Mouse (Mus musculus) embryo, embryonic 10 days (tissue): ENCODE results near the gene P4ha3.
A peak's percentile ranks its signal among the peaks of the same experiment; 100 is the strongest.
"Not testable (repeated sequence)": the region's sequence is repeated elsewhere in the genome, so short reads cannot be mapped to it uniquely, and the experiment has no call there.

ENCODE experiments used
- DNase-seq: peaks from one replicate; pipeline ENCODE4 v3.0.0-alpha.2; 2015; ENCODE audit warnings: low spot score

P4ha3 gene

DNA sequence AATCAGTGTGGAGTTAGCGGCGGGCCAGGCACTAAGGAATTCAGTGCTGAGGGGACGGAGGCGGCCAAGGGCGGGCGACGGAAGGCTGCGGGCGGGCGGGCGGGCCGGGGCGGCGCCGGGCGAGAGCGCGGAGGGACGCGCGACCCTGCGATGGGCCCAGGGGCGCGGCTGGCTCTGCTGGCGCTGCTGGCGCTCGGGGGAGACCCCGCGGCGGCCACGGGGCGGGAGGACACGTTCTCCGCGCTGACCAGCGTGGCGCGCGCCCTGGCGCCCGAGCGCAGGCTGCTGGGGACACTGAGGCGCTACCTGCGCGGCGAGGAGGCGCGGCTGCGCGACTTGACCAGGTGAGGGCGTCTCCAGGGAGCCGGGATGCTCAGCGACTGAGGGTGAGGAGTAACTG is at the start of gene P4ha3:
Gene P4ha3, plus strand, starts transcription at position 138 of the 400 bp plus-strand sequence.
- DNase-seq: peak; percentile 37

DNA sequence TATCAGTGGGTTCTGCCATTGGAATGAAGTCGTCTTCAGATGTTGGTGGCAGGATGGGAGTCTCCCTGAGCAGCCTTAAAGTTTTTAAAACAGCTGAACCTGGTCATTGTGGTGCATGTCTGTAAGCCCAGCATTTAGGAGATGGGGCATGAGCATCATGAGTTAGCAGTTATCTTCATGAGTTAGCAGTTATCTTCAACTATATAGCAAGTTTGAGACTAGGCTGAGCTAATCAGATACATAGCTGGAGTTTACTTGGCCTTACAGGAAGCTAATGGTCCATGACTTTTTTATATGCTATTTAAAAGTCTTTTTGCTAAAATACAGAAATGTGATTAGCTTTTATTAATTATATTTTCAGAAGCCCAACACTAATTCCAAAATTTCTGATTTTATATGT is 47.0 kb upstream of the P4ha3 start:
- no peak for DNase-seq

DNA sequence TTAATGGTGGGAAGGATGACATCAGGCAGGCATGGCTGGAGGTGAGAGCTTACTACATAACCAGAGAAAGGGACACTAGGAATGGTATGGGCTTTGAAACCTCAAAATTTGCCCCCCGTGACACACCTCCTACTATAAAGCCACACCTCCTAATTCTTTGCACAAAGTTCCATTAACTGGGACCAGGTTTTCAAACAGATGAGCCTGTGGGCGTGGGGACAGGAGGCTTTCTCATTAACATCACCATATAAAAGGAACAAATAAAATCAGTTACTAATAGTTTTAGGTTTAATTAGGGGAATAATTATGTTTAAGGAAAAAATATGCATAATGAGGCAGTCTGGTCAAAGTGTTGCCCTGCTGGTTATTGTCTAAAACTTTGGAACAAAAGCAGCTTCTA is 44.7 kb upstream of the P4ha3 start:
- DNase-seq: no peak

DNA sequence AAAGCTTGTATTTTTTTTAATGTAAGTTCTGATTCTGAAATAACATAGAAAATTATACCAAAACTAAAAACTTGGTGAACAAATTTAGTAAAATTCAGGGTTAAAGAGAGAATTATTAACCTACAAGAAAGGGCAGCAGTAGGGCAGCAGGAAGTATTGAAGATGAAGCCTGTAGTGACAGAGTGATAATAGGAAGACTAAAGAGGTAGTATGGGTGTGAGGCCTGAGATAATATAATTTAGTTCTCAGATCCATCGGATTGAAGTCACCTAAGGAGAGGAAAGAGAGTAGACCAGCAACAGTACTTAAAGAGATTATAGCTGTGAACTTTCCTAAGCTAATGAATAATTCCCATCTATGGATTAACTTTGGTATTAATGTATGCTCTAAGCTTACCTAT is 42.3 kb upstream of the P4ha3 start:
- no peak for DNase-seq

DNA sequence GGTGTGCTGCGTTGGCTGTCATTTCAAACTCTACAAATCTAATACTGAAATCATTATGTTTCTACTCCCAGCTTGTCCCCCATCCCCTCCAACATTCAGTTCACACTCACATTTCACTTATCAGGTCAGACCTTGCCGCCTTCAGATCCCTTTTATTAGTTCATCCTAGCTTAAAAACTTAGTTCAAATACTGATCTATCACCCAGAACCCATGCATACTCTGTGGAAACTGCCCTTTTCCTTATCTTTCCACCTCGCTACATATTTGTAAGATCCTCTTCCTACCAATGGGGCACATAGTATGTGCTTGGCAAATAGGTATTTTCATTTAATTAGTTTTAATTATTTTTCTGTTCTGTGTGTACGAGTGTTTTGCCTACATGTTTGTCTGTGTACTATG is 41.1 kb upstream of the P4ha3 start:
- no peak for DNase-seq

GRCm38 (mm10) chr7:100245176-100245575 is 40.1 kb upstream of the P4ha3 start:
- DNase-seq: no peak

- DNase-seq: no peak
These were observed 34.7 kb upstream of the P4ha3 start for GRCm38 (mm10) chr7:100250667-100251066.

GRCm38 (mm10) chr7:100262350-100262749 is 23.0 kb upstream of the P4ha3 start:
- DNase-seq: no peak

DNA sequence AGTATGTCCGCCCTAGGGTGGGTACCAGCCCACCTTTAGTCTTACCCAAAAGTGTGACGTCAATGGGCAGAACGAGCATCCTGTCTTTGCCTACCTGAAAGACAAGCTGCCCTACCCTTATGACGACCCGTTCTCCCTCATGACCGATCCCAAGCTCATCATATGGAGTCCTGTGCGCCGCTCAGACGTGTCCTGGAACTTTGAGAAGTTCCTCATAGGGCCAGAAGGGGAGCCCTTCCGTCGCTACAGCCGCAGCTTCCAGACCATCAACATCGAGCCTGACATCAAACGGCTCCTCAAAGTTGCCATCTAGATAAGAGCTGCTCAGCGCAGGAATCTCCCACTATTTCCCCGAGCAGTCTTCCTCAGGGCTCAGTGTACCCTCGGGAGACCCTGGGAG is 20.4 kb upstream of the P4ha3 start:
- DNase-seq: not testable (repeated sequence)

DNA sequence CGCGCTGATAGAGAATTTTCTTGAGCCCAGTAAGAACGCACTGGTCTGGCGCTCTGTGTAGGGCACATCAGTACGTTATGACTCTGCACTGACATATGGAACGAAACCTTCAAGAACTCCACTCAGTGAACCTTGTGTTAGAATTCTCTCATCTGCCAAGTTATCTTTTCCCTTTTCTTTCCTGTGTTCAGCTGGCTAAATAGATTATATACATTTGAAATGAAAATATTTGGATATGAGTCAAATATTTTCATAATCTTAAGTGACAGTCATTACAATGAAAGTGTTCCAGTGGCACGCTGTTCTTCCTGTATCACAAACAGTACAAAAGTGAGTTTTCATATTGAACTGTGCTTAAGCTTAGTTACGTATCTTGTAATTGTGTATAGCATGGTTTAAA is 13.0 kb upstream of the P4ha3 start:
- no peak for DNase-seq

DNA sequence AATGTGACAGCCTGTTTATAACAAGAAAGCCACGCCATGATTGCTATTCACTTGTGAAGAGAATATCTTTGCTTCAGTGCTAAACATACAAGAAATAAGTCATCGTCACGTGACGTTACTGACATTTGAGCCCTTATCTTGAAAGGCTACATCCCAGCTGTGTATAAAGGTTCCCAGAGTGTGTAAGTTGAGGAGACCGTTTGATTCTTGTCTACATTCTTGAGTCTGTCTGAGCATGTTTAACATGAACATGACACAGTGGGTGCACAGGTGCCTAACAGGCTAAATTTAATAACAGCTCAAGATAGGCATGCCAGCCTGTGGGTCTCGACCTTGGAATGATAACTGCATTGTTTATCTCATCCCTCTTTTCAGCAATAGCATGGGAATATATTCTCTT is 10.8 kb upstream of the P4ha3 start:
- no peak for DNase-seq

DNA sequence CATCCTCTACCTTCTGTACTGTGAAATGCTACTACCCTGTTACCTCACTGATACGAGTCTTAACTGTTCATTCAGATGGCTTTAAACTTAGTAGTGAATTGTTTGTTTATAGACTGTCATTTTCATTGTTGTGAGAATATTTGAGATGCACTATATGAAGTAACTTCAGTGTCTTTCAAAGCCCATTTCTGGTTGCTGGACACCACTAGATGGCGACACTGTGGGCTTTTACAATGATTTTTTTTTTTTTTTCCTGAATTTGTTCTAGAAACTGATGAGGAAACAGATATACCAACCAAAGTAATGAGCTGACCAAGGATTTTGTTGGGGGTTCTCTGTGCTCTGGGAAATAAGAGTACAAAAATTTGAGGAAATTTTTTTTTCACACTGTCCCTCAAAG is 8.9 kb upstream of the P4ha3 start:
- no peak for DNase-seq

- DNase-seq: peak; percentile 85
These were observed 5.5 kb upstream of the P4ha3 start for GRCm38 (mm10) chr7:100279803-100280202.

- no peak for DNase-seq
These were observed 3.7 kb upstream of the P4ha3 start for GRCm38 (mm10) chr7:100281596-100281995.

GRCm38 (mm10) chr7:100283298-100283697 is 2.0 kb upstream of the P4ha3 start:
- DNase-seq: no peak

DNA sequence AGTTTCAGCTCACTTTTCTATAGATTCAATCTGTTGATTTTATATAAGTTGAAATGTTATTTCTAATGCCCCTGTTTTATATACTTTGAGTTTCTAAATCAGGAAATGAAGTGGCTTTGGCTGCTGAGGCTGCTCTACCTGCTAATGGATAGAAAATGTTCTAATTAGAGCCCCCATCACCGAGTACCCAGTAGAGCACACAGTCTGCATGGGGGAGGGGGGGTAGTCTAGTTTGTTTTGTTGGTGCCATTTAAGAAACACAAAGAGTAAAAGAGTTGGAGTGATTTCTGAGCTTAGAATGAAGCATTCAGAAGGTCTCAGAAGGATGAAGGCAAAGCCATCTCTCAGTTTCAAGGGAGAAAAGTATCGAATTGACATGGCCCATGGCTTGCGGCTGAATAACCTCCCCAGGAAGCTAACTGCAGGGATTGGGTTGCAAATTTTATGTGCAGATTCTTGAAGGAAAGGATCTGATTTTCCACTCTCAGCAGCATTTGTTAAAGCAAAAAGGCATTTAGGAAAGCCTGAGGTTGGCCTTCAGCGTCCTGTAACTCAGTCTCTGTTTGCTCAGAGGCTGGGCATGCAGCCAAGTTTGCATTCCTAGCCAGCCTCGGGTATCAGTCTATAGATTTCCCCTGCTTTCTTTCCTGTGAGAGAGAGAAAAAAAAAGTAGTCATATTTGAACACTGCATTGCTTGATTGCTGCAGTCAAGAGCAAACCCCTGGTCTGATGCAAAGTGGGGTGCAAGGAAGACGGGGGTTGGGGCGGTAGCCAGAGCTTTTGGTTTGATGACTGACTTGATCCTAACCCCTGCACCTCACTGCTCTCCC is 2.6 kb downstream of the P4ha3 start:
- DNase-seq: peak; percentile 48

GRCm38 (mm10) chr7:100288622-100289021 is 3.3 kb downstream of the P4ha3 start:
- peak; percentile 33 for DNase-seq

DNA sequence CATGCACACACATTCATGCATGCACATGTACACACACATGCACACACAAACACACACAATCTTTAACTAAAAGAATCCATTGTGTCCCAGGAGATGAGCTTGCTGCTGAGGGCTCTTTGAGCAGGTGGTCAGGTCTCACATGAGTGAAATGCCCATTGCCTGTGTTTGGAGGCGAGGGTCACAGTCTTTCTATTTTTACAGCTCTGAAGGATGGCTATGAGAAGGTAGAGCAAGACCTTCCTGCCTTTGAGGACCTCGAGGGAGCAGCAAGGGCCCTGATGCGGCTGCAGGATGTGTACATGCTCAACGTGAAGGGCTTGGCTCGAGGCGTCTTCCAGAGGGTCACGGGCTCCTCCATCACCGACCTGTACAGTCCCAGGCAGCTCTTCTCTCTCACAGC is 8.2 kb downstream of the P4ha3 start:
- DNase-seq: no peak

- no peak for DNase-seq
These were observed 10.4 kb downstream of the P4ha3 start for GRCm38 (mm10) chr7:100295745-100296144.

DNA sequence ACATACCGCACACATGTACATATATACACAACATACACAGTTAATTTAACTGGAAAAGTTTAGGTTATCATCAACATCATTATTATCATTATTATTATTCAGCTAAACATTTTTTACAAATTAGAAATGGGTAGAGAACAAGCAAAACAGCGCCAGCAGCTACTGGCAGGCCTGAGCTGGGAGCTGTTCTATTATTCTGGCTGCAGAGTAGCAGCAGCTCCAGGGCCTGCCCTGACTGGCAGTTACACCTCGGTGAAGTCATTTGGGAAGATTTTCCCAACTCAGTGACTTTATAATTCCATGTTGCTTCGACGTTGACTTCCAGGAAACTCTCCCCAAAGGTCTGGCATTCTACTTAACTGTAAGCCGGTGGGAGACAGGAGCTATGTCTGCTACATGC is 11.4 kb downstream of the P4ha3 start:
- no peak for DNase-seq

- peak; percentile 45 for DNase-seq
These were observed 13.7 kb downstream of the P4ha3 start for GRCm38 (mm10) chr7:100298861-100299510.

GRCm38 (mm10) chr7:100301390-100301789 is 16.1 kb downstream of the P4ha3 start:
- DNase-seq: no peak

DNA sequence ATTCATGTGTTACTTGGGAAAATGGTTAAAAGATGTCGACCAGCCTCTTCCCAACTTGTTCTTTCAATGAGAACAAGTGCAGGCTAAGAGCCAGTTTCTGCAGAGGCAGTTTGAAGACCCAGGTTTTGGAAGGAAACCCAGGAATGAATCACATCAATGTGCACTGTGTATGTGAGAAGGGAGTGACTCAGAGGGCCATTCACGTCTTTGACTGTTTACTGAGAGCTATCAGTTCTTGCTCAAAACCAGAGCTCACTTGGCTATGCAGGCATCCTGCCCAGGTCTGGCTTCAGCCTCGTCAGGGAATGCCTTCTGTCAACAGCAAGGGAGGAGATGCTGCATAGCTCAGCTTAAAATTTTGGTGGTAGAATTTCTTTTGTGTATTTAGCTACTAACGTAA is 17.0 kb downstream of the P4ha3 start:
- no peak for DNase-seq

DNA sequence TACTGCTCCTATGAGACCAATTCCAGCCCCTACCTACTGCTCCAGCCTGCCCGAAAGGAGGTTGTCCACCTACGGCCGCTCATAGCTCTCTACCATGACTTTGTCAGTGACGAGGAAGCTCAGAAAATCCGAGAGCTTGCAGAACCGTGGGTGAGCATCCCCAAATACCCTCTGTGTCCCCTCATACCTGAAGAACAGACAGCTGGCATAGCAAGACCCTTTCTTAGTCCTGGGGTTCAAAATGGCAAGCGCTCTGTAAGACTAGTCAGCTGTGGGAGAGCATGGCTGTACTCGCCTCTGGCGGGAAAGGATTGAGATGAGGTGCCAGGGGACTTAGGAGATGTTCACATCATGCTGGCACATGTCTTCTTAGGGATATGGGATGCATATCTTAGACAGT is 20.6 kb downstream of the P4ha3 start:
- no peak for DNase-seq
